Mouse (Mus musculus): ENCODE measurements around the gene Tmeff2.
"Not testable (repeated sequence)": the region's sequence is repeated elsewhere in the genome, so short reads cannot be mapped to it uniquely, and the experiment has no call there.

- TF ChIP-seq EP300 (IDR thresholded peaks at IDR 0.05; ENCODE audit: insufficient read depth, low read depth, low read length); CTCF (IDR thresholded peaks at IDR 0.05; ENCODE audit: low read depth, low read length): not testable (repeated sequence)
Observed at GRCm38 (mm10) chr1:50900386-50900785, at the start of gene Tmeff2.
